Mouse (Mus musculus): ENCODE results near the gene Pfkp.

DNA sequence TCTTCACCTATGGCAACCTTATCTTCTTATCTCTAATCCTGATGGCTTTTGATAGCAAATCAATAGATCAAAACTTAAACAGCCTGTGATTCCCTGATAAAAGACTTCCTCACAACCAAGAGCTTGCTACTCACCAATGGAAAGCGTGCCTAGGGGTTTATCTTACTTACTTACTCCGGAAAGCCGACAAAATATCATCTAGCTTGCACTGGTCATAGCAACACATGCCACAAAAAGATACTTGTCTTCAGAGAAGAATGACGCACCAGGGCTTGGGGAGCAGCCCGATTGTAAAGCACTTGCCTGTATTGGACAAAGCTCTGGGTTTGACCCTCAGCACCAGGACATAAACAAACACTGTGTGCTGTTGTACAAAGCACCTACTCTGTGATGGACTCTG, 4.6 kb downstream of the Pfkp start:
- TF ChIP-seq POLR2A (IDR thresholded peaks at IDR 0.05; ENCODE audit: low read depth, low read length), result no peak
- no peak for TF ChIP-seq CTCF (conservative IDR thresholded peaks at IDR 0.05; ENCODE audit: insufficient read depth, insufficient read length, low read depth, low read length)

Data from kidney, adult 2 months (tissue).